Mouse (Mus musculus) G1E (cell line): Measurements from ENCODE around the gene Pafah2. TPM values are rescaled to one million over a fixed set of nuclear protein-coding genes. Genes with fewer than 3 reads are reported as not detected.

Experiments
- ATAC-seq: 2 replicates; pipeline ENCODE4 v1.8.0; 2016; ENCODE audit warnings: mild to moderate bottlenecking; ENCODE audit not compliant: insufficient number of reproducible peaks, poor library complexity, low FRiP score, severe bottlenecking; ENCODE audit errors: extremely low read depth
- DNase-seq: peaks from one replicate; pipeline ENCODE4 v3.0.0; 2012; ENCODE audit warnings: low spot score
- H3K27me3 ChIP-seq: 2 replicates; pipeline ENCODE4 v1.6.1; 2012; ENCODE audit warnings: mild to moderate bottlenecking, low read length, inconsistent platforms; ENCODE audit not compliant: insufficient read depth
- H3K36me3 ChIP-seq: replicated peaks from 2 replicates; pipeline ENCODE3; 2012; ENCODE audit warnings: mild to moderate bottlenecking, inconsistent platforms
- H3K4me1 ChIP-seq: 2 replicates; pipeline ENCODE4 v1.6.1; 2012; ENCODE audit warnings: low read depth, low read length, inconsistent platforms, mixed read lengths; ENCODE audit not compliant: insufficient read depth
- H3K4me3 ChIP-seq: 2 replicates; pipeline ENCODE4 v1.5.1; 2012; ENCODE audit warnings: low read depth, mild to moderate bottlenecking, inconsistent platforms, low read length, moderate library complexity, mixed read lengths
- H3K9me3 ChIP-seq: replicated peaks from 2 replicates; pipeline ENCODE4 v1.6.1; 2012; ENCODE audit warnings: inconsistent platforms
- CTCF ChIP-seq: IDR thresholded peaks from 2 replicates; pipeline ENCODE4 v1.5.1; 2012; ENCODE audit warnings: low read depth, low read length, inconsistent platforms, mixed read lengths
- GATA1 ChIP-seq: IDR thresholded peaks from 2 replicates; pipeline ENCODE4 v1.6.1; 2012; ENCODE audit warnings: borderline replicate concordance, low read length, inconsistent platforms, mixed read lengths
- GATA2 ChIP-seq: IDR thresholded peaks from 2 replicates; pipeline ENCODE4 v1.6.1; 2012; ENCODE audit warnings: low read depth, low read length, inconsistent platforms, borderline replicate concordance
- POLR2AphosphoS5 ChIP-seq: IDR thresholded peaks from 2 replicates; pipeline ENCODE4 v1.6.1; 2012; ENCODE audit warnings: low read depth, low read length, inconsistent platforms; ENCODE audit not compliant: insufficient replicate concordance
- TAL1 ChIP-seq: conservative IDR thresholded peaks from 2 replicates; pipeline ENCODE4 v1.6.1; 2012; ENCODE audit warnings: low read depth, low read length, inconsistent platforms, mixed read lengths
- polyA plus RNA-seq: library from polyadenylated mRNA; stranded (reverse); fragments of >175 nt; gene quantifications from 2 replicates; pipeline ENCODE4 v1.2.3, GENCODE M21; 2012
- total RNA-seq, 2 experiments: library from RNA; stranded (forward) in 1 of 2; stranded (reverse) in 1 of 2; fragments of 200-1000 nt in 1 of 2; fragments of >200 nt in 1 of 2; fragmentation: Nextera tagmentation in 1 of 2; gene quantifications; 2 replicates each; pipeline ENCODE4 v1.2.3; 2014 to 2017

The Pafah2 gene
- total and polyA plus RNA-seq, 3 experiments = 14.9 to 45.9 (median 15.1) TPM

GRCm38 (mm10) chr4:134409286-134409685 lies 13.2 kb downstream of the Pafah2 start:
- H3K4me1 ChIP-seq = no peaks in the 10 kb centered on the region
- no peak overlapping the region for H3K4me3 ChIP-seq
- no peak for TF ChIP-seq TAL1
- TF ChIP-seq CTCF = no peak
- TF ChIP-seq POLR2AphosphoS5 = no peak
- no peak for TF ChIP-seq GATA1
- TF ChIP-seq GATA2 = no peak
- DNase-seq (no peak), ATAC-seq (no peak)
- peaks cover 2% of the 10 kb centered on the region; the same call in 1 of the 2 replicates for H3K9me3 ChIP-seq
- peaks cover 22% of the 10 kb centered on the region for H3K27me3 ChIP-seq
- H3K36me3 ChIP-seq = peaks cover 67% of the 10 kb centered on the region

- Histone ChIP-seq H3K27me3 (peaks cover 27% of the 10 kb centered on the region; the same call in 1 of the 2 replicates), H3K4me1 (no peaks in the 10 kb centered on the region), H3K4me3 (no peak overlapping the region), H3K9me3 (no peaks in the 10 kb centered on the region), H3K36me3 (peaks cover 76% of the 10 kb centered on the region)
- ATAC-seq (no peak), DNase-seq (no peak)
- TF ChIP-seq GATA1 (no peak), CTCF (no peak), POLR2AphosphoS5 (no peak), GATA2 (no peak), TAL1 (no peak)
These were observed 20.1 kb downstream of the Pafah2 start for GRCm38 (mm10) chr4:134416177-134416576.

GRCm38 (mm10) chr4:134416602-134417001 lies 20.5 kb downstream of the Pafah2 start:
- Histone ChIP-seq H3K4me1 (no peaks in the 10 kb centered on the region), H3K36me3 (peaks cover 72% of the 10 kb centered on the region), H3K27me3 (peaks cover 24% of the 10 kb centered on the region; the same call in 1 of the 2 replicates), H3K4me3 (no peak overlapping the region), H3K9me3 (no peaks in the 10 kb centered on the region)
- DNase-seq = no peak
- TF ChIP-seq CTCF (no peak), POLR2AphosphoS5 (no peak), TAL1 (no peak)
- ATAC-seq = no peak

DNA sequence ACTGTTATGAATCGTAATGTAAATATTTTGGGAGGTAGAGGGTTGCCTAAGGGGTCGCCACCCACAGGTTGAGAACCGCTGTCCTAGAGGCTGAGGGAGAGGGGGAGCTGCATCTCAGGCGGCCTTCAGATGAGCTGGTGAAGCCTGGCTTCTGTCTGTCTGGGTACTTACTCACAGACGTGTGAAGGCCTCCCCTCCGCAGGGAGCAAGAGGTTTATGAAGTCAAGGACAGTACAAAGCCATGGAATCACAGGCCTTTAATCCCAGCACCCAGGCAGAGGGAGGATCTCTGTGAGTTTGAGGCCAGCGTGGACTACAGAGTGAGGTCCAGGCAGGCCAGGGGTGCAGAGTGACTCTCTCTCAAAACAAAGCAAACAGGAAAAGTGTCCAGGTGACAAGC lies 21.0 kb downstream of the Pafah2 start:
- Histone ChIP-seq H3K27me3 (peaks cover 24% of the 10 kb centered on the region; the same call in 1 of the 2 replicates), H3K4me3 (no peak overlapping the region), H3K4me1 (no peaks in the 10 kb centered on the region), H3K36me3 (peaks cover 72% of the 10 kb centered on the region), H3K9me3 (no peaks in the 10 kb centered on the region)
- no peak for TF ChIP-seq TAL1
- DNase-seq (no peak), ATAC-seq (no peak)

- Histone ChIP-seq H3K36me3 (peaks cover 75% of the 10 kb centered on the region), H3K4me1 (no peaks in the 10 kb centered on the region), H3K4me3 (no peak overlapping the region), H3K27me3 (peaks cover 25% of the 10 kb centered on the region; the same call in 1 of the 2 replicates), H3K9me3 (no peaks in the 10 kb centered on the region)
- ATAC-seq (no peak), DNase-seq (no peak)
- no peak for TF ChIP-seq GATA1
- no peak for TF ChIP-seq CTCF
- no peak for TF ChIP-seq GATA2
- no peak for TF ChIP-seq POLR2AphosphoS5
- no peak for TF ChIP-seq TAL1
These were observed 25.9 kb downstream of the Pafah2 start for GRCm38 (mm10) chr4:134421971-134422370.

- Histone ChIP-seq H3K4me3 (no peak overlapping the region), H3K9me3 (no peaks in the 10 kb centered on the region), H3K36me3 (peaks cover 64% of the 10 kb centered on the region), H3K27me3 (peaks cover 24% of the 10 kb centered on the region; the same call in 1 of the 2 replicates), H3K4me1 (no peaks in the 10 kb centered on the region)
- DNase-seq = no peak
- no peak for ATAC-seq
- TF ChIP-seq CTCF = no peak
- no peak for TF ChIP-seq POLR2AphosphoS5
- no peak for TF ChIP-seq GATA1
- TF ChIP-seq GATA2 = no peak
- no peak for TF ChIP-seq TAL1
These were observed 27.8 kb downstream of the Pafah2 start for GRCm38 (mm10) chr4:134423949-134424348.

- H3K27me3 ChIP-seq = peaks cover 29% of the 10 kb centered on the region
- H3K4me1 ChIP-seq = no peaks in the 10 kb centered on the region
- H3K9me3 ChIP-seq = no peaks in the 10 kb centered on the region
- no peak for TF ChIP-seq POLR2AphosphoS5
- TF ChIP-seq TAL1 = no peak
- no peak for TF ChIP-seq CTCF
- TF ChIP-seq GATA2 = no peak
- no peak for TF ChIP-seq GATA1
- no peak for ATAC-seq
- DNase-seq = no peak
- no peak overlapping the region for H3K4me3 ChIP-seq
- peaks cover 54% of the 10 kb centered on the region for H3K36me3 ChIP-seq
These were observed 29.0 kb downstream of the Pafah2 start for GRCm38 (mm10) chr4:134425088-134425487.
